Mouse (Mus musculus): Measurements from ENCODE around the gene Kcnk1.

DNA sequence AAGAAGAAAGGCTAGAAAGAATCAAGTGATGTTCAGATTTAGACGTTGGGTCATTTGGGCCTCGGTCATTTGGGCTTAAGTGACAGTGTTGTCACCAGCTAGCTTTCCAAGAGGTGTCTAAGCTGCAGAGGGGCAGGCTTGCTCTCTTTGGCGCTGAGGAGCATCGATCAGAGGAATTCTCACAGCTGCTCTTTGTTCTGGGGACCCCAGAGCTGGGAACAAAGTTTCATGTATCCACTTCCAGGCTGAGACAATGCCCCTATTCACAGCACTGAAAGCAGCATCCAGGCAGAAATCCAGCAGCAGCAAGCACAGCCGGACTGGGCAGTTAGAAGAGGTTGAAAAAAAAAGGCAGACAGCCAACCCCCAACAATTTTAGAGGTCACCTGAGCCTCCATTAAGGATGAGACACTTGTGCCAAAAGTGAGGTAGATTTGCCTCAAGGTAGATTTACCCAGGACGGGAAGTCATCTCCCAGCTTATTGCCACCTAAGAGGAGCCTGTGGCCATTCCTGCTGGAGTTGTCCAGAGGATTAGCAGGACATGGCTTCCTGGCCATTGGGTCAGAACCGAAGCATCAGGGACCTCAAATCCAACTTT lies 78.3 kb downstream of the Kcnk1 start:
- no peak for TF ChIP-seq HCFC1 (IDR thresholded peaks at IDR 0.05; ENCODE audit: borderline replicate concordance, insufficient read depth, low read length)
- no peak for TF ChIP-seq ZC3H11A (IDR thresholded peaks at IDR 0.05; ENCODE audit: borderline replicate concordance, low read depth, low read length)
- no peak for TF ChIP-seq CHD2 (IDR thresholded peaks at IDR 0.05; ENCODE audit: low read depth, low read length)
- TF ChIP-seq ZNF384 (IDR thresholded peaks at IDR 0.05; ENCODE audit: low read depth, low read length), result no peak
